Mouse (Mus musculus) neutrophil, adult 5-6 weeks (primary cell): ENCODE measurements around the gene Trir. TPM values are rescaled to one million over a fixed set of nuclear protein-coding genes. Genes with fewer than 3 reads are reported as not detected.
A peak's percentile ranks its signal among the peaks of the same experiment; 100 is the strongest.

Experiments used
- ATAC-seq: fragments of 151-379, 151-347 bp; 2 replicates; pipeline ENCODE4 v1.8.0; 2017; ENCODE audit warnings: mild to moderate bottlenecking, moderate TSS enrichment; ENCODE audit not compliant: insufficient number of reproducible peaks, poor library complexity, low FRiP score, severe bottlenecking; ENCODE audit errors: extremely low read depth
- total RNA-seq: library from RNA; stranded (forward); fragments of 200-1000 nt; gene quantifications from 2 replicates; pipeline ENCODE4 v1.2.3, GENCODE M21; 2017

The Trir gene
- total RNA-seq, 1 experiment from 2014 or later: 124 TPM

- ATAC-seq: no peak
Observed at GRCm38 (mm10) chr8:85033867-85034266, 7.2 kb downstream of the Trir start.

DNA sequence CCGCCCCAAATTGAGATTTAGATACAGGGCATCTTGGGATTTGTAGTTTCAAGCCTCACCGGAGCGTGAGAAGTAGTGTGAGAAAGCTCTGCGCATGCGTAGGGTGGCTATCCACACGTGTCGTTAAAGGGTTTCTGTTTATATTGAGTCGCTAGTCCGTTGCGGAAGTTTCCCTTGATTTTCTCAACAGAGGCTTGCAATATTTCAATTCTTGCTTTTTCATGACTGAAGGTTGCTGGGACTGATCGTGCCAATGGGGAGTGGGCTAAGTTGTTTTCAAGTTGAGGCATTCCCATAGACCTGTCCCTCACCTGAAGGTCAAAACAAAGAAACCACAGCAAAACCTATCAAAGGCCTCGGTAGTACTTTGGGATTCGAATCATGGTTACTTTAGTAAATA lies 8.1 kb downstream of the Trir start:
- ATAC-seq: peak; percentile 52; the same call in 1 of the 2 replicates

DNA sequence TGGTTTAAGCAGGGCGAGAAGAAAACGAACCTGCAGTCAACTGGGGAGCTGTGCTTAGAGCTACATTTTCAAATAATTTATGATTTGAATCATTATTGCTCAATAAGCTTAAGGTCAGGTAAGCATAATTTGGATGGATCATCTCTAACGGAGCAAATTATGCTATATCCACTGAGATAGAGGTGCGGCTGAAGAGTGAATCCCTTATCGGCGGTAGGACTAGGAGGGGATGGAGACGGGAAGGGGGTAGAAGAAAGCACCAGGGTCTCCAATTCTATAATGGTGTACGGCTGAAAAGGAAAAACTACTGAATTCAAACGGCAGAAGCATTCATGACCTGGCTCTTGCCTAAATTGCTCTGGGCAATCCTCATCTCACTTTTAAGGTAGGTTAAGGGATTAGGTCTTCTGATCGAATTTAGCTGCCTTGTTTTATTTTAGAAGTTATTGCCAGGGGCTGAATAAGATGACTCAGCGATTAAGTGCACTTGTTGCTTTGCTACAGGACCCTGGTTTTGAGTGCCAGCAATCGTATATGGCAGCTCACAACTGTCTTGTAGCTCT lies 8.6 kb downstream of the Trir start:
- no peak for ATAC-seq

DNA sequence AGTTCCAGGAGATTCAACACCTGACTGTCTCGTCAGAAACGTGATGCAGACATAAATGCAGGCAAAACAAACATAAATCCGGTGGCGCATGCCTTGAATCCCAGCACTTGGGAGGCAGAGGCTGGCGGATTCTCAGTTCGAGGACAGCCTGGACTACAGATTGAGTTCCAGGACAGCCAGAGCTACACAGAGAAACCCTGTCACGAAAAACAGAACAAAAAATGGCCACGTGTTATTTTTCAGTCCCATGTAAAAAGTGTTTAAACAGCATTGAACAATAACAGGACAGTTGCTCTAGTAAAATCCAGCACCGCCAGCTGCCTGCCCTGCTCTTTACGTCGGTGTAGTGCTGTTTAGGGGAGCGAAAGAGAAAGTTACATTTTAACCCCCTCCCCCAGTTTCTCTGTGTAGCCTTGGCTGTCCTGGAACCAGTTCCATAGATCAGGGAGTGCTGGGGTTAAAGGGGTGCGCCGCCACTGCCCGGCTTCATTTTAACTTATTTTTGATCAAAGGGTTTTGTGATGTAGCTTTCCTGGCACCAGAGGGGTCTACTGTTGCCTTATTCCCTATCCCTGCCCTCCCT lies 9.2 kb downstream of the Trir start:
- ATAC-seq: no peak

DNA sequence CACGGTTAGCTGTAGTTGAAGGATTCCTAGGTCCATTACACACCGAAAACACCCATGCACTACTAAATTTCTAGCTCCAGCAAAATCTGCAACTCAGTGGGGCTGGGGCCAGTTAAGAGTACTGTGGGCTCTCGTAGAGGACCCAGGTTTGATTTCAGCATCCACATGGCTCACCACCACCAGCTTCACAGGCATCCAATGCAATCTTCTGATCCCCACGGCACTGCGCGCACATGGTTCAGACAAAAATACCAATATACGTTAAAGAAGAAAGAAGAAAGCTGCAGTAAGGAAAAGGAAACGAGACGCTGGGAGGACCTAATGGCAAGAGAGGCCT lies 9.7 kb downstream of the Trir start:
- no peak for ATAC-seq

DNA sequence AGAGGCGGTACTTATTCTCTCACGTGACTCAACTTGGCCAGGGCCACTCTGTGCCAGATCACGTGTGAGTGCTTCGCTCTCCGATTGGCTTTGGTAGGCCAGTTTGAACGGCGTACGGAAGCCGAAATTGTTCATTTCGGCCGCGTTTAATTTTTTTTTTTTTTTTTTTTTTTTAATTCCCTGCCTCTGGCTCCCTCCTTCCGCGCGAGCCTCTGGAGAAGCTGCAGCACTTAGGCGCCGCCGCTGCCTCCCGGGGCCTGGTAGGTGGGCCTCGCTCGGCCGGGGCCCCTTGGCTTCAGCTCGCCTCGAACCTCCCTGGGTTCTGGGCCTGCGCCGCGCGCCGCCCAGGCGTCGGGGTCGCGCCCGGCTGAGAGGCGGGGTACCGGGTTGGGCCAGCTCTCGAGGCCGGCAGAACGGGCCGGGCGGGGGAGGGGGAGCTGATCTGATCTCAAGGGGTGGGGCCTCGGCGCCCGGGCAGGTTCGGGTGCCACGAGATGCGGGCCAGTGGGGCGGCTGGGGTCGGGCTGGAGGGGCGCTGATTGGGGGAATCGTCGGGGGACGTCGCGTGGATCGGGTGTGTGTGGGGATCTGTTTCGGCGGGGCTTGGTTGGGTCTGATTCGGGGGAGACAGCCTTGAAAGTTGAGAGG lies 10.2 kb downstream of the Trir start, which contains the start of gene Tnpo2:
Gene Tnpo2, plus strand, starts transcription at position 198 of the 648 bp plus-strand sequence.
- peak; percentile 91 for ATAC-seq

DNA sequence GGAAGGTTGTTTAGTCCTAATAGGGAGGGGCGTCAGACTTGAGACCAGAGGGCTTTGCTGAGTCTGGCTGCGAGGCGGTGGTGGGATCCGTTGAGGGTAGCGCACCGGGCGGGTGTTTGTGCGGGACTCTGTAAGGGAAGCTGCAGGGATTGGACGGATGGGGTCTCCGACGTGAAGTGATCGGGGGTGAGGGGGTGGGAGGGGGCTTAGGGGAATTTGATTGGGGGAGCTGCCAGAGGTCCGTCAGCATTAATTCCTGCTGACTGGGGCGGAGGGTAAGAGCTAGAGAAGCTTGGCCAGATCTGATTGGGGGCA lies 10.7 kb downstream of the Trir start:
- ATAC-seq: no peak

GRCm38 (mm10) chr8:85037681-85038531 lies 11.3 kb downstream of the Trir start:
- no peak for ATAC-seq

DNA sequence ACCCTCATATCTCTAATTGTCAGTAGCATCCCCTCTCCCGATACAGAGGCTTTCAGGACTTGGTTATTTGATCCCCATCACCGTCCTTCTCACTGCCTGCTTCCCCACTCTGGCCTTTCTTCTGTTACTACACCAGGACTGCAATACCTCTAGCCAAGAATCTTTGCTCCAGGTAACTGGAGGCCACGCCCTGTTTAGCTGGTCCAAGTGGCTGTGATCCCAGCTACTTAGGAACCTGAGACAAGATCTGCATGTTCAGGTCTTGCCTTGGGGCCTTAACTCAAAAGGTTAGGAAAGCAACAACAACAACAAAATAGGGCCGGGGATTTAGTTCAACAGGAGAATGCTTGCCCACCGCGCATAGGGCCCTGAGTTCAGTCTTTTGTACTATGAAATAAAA lies 17.0 kb downstream of the Trir start:
- ATAC-seq: no peak

- no peak for ATAC-seq
Observed at GRCm38 (mm10) chr8:85057367-85057766, 30.7 kb downstream of the Trir start.

DNA sequence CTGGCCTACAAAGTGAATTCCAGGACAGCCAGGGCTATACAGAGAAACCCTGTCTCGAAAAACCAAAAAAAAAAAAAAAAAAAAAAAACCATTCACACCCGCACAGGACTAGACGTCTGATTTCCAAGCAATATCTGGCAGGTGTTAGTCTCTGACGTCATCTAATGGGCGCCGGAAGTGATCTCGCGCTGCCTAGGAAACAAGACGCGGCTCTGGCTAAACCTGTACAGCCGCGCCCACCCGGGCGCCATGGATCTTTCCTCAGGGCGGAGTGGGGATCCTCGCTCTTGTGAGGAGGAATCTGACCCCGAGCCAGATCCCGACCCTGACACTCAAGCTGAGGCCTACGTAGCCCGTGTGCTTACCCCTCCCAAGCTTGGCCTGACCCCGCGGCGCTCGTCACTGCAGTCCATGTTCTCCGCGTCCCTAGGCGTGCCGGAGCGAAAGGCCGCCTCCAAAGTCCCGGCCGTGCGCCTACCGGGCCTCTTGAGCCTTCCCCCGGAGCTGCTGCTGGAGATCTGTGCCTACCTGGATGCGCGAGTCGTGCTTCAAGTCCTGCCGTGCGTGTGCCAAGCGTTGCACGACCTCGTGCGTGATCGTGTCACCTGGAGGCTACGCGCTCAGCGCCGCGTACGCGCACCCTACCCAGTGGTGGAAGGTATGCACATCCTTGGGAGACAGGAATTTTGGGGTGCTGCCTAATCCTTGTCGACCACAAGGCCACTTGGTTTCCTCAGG lies 33.4 kb downstream of the Trir start, which contains the start of gene Fbxw9:
Gene Fbxw9, plus strand, starts transcription at position 177 of the 738 bp plus-strand sequence.
- peak; percentile 86 for ATAC-seq

DNA sequence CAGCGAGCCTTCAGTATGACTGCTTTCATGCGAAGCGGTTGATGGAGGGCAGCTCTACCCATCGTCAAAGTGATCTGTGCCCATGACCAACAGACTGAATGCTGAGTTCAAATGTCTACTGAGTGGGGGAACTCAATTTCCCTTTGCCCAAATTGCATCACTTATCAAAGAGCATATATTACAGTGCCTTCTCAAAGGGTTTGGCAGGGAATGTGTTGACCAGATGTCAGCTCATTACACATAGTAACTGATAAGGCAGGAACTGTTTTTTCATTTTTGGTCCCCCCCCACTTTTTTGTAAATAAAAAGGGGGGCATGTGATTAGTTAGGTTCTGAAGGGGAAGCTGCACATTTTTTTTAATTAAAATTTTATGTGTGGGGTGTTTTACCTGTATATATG lies 36.0 kb downstream of the Trir start:
- ATAC-seq: no peak

GRCm38 (mm10) chr8:85065213-85065612 lies 38.6 kb downstream of the Trir start:
- ATAC-seq: no peak

DNA sequence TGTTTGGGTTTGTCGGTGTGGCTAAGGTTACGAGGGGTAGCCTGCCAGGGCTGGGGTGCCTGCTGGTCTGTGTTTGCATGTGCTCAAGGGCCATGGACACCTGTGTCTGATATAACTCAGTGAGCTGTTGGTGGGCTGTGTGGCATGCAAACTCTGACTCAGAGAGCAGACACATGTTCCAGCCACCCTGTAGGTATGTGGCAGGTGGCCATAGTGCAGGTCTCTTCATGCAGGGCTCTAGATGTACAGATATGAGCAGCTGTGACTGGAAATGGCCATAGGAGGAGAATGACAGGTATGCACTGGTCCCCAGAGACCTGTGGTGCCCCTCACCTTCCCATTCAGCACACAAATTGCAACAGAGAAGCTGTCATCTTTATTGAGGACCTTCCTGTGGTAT lies 40.5 kb downstream of the Trir start:
- no peak for ATAC-seq

DNA sequence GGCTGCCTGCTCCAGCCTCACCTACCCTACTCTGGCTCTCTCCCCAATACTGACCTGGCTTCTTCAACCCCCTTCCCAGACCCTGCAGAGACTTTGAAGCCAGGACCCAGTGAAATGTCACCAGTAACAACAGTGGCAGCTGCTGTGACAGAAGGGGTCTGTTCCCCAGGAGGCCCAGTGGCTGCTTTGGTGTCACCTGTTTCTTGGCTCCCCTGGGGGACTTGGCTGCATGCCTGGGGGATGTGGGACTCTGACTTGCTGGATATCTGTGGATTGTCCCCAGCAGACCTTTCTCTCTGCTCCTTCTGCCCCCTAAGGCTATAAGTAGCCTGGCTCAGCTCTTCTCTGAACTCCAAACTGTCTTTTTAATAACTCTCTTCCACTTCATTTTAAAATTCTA lies 41.4 kb downstream of the Trir start, which contains the start of gene Gm5741:
Gene Gm5741, minus strand, starts transcription at position 1 of the 400 bp plus-strand sequence.
- ATAC-seq: no peak

DNA sequence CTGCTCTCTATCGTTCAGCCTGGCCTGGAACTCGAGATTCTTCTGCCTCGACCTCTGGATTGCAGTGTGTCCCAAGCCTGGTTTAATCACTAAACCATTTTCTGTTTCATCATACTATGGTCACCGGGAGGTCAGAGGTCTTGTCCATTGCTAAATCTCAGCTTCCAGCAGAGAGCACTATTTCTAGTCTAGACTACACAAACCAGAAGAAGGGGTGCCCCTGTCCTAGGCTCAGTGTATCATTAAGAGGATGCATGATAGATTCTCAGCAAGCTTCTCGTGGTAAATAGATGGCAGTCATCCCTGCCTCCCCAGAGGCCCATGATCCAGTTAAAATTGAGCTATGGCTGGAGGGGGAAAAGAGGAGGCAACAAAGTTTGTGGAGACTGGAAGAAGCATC lies 44.4 kb downstream of the Trir start:
- no peak for ATAC-seq

DNA sequence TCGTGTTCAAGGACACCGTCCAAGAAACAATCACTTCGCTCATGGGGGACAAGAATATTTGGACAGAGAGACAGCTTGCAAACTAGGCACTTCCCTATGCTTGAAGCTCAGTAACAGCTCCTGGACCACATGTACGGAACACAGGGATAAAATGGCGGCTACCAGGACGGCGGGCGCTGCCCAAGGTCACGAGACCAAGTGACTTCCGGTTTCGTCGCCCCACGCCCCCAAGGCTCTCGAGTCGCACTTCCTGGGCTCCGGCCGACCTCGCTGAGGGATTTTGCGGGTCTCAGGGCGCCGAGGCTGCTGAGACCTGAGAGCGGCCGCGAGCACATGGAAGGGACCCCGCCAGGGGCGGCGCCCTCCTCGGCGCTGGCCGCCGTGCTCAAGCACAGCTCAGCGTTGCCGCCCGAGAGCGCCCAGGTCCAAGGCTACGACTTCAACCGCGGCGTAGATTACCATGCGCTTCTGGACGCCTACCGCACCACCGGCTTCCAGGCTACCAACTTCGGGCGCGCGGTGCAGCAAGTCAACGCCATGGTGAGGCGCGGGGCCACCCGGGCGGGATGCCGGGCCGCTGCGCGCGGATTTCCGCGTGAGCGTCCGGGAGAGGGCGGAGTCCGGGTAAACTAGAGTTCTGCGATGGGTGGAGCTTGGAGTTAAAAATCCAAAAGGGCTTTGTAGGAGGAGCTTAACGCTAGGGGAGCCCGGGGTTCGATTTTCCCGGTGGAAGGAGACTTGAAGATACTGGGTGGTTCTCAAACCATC lies 45.1 kb downstream of the Trir start, which contains the start of gene Dhps:
Gene Dhps, plus strand, starts transcription at position 244 of the 768 bp plus-strand sequence.
- ATAC-seq: peak; percentile 83

DNA sequence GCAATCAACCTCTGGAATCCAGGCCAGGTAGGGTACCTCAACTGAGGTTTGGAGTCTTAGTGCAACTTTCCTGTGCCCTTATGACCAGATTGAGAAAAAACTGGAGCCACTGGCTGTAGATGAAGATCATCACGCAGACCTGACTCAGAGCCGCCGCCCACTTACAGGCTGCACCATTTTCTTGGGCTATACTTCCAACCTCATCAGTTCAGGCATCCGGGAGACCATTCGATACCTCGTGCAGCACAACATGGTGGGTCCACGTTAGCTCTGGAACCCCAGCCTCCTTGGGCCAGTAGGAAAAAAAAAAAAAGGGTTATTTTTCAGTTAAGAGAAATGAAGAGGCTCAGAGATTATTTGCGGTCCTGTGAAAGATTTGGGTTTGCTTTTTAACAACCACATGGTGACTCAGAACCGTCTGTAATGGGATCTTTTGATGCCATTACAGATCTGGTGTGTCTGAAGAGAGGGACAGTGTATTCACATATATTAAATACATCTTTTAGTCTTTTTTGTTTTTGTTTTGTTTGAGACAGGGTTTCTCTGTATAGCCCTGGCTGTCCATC lies 45.8 kb downstream of the Trir start:
- no peak for ATAC-seq
